Mouse (Mus musculus) ES-E14 (cell line): Measurements from ENCODE around the gene Irak2. TPM values are rescaled to one million over a fixed set of nuclear protein-coding genes. Genes with fewer than 3 reads are reported as not detected.
A peak's percentile ranks its signal among the peaks of the same experiment; 100 is the strongest.
"Not testable (repeated sequence)": the region's sequence is repeated elsewhere in the genome, so short reads cannot be mapped to it uniquely, and the experiment has no call there.

Experiments
- DNase-seq: peaks from one replicate; pipeline ENCODE4 v3.0.0-alpha.2; 2013; ENCODE audit warnings: low read depth, low spot score
- H3K27ac ChIP-seq: 2 replicates; pipeline ENCODE4 v1.5.1; 2012; ENCODE audit warnings: low read depth, mild to moderate bottlenecking, low read length, moderate library complexity, mixed read lengths; ENCODE audit not compliant: poor library complexity, insufficient read depth, severe bottlenecking
- H3K36me3 ChIP-seq: 2 replicates; pipeline ENCODE4 v1.6.1; 2012; ENCODE audit warnings: mild to moderate bottlenecking, low read length, moderate library complexity, mixed read lengths; ENCODE audit not compliant: control insufficient read depth, poor library complexity, insufficient read depth, severe bottlenecking
- H3K4me1 ChIP-seq, 2 experiments: fragments of 150-350 bp in 1 of 2; sonication (generic) in 1 of 2; 2 replicates each; pipeline ENCODE4 v1.6.1; 2012; ENCODE audit warnings: low read length in 2 of 2, mild to moderate bottlenecking in 1 of 2, mixed read lengths in 1 of 2; ENCODE audit not compliant: control insufficient read depth in 2 of 2, insufficient read depth in 2 of 2, poor library complexity in 1 of 2
- H3K4me3 ChIP-seq, 2 experiments: fragments of 150-350 bp in 1 of 2; sonication (generic) in 1 of 2; 2 replicates each; pipeline ENCODE4 v1.5.1; 2012; ENCODE audit warnings: low read length in 2 of 2, low read depth in 1 of 2, mild to moderate bottlenecking in 1 of 2, mixed read lengths in 1 of 2; ENCODE audit not compliant: insufficient read depth in 1 of 2, poor library complexity in 1 of 2, severe bottlenecking in 1 of 2
- H3K9ac ChIP-seq: 2 replicates; pipeline ENCODE4 v1.6.1; 2012; ENCODE audit warnings: low read depth, mild to moderate bottlenecking, low read length, mixed read lengths; ENCODE audit not compliant: poor library complexity, insufficient read depth, severe bottlenecking
- H3K9me3 ChIP-seq: fragments of 150-350 bp; sonication (generic); 2 replicates; pipeline ENCODE4 v1.6.1; 2012; ENCODE audit warnings: low read depth, mild to moderate bottlenecking, low read length; ENCODE audit not compliant: control insufficient read depth, insufficient read depth
- CHD2 ChIP-seq: IDR thresholded peaks from 2 replicates; pipeline ENCODE4 v1.6.1; 2014; ENCODE audit warnings: mild to moderate bottlenecking, low read depth, low read length, inconsistent platforms
- HCFC1 ChIP-seq: IDR thresholded peaks from 2 replicates; pipeline ENCODE4 v1.6.1; 2012; ENCODE audit warnings: low read length, inconsistent platforms, borderline replicate concordance; ENCODE audit not compliant: insufficient read depth
- MAFK ChIP-seq: IDR thresholded peaks from 2 replicates; pipeline ENCODE4 v1.6.1; 2014; ENCODE audit warnings: mild to moderate bottlenecking, low read depth, low read length, inconsistent platforms; ENCODE audit not compliant: insufficient read depth
- ZC3H11A ChIP-seq: IDR thresholded peaks from 2 replicates; pipeline ENCODE4 v1.6.1; 2012; ENCODE audit warnings: low read depth, mild to moderate bottlenecking, inconsistent platforms, low read length, borderline replicate concordance
- ZNF384 ChIP-seq: IDR thresholded peaks from 2 replicates; pipeline ENCODE4 v1.6.1; 2012; ENCODE audit warnings: low read depth, low read length, inconsistent platforms
- in situ Hi-C, 2 experiments: fragments of 600-800 bp; cut with MboI; formaldehyde crosslinking; loops; one replicate each; pipeline ENCODE4 v1.15.1; 2025; ENCODE audit warnings: low sequenced_read_pairs in 2 of 2, inconsistent platforms in 1 of 2; ENCODE audit not compliant: unreplicated experiment in 2 of 2
- total RNA-seq: library from RNA; depleted of rRNA; stranded (reverse); fragments of 300-350 nt; gene quantifications from 2 replicates; pipeline ENCODE4 v1.2.3, GENCODE M21; 2012

Irak2 gene
- total RNA-seq, 1 experiment = 22.0 TPM

- H3K4me3 ChIP-seq = peak overlapping the region; percentile 97 to 98
- DNase-seq = no peak
These were observed 59.2 kb downstream of the Irak2 start for GRCm38 (mm10) chr6:113697222-113698205.

GRCm38 (mm10) chr6:113712718-113713117 lies 74.5 kb downstream of the Irak2 start:
- Histone ChIP-seq H3K27ac (no peak overlapping the region), H3K9ac (no peak overlapping the region), H3K36me3 (peaks cover 82% of the 10 kb centered on the region), H3K9me3 (no peaks in the 10 kb centered on the region), H3K4me3 (no peak overlapping the region), H3K4me1 (0 out of 4 replicates have a peak, but pooled peaks cover 0 to 2% of the 10 kb centered on the region in 2 experiments)
- no peak for DNase-seq
- in situ Hi-C loops = no loop called here
- TF ChIP-seq ZNF384 (no peak), ZC3H11A (no peak), HCFC1 (no peak), CHD2 (no peak), MAFK (no peak)

More at GRCm38 (mm10) chr6:113697222-113698205, 59.2 kb downstream of the Irak2 start:
- Histone ChIP-seq H3K4me1 (peaks cover 4 to 5% of the 10 kb centered on the region in 2 experiments; a peak in 2 of 4 replicates), H3K36me3 (peaks cover 21% of the 10 kb centered on the region), H3K27ac (peak overlapping the region; percentile 38), H3K9me3 (no peaks in the 10 kb centered on the region), H3K9ac (peak overlapping the region; percentile 93)
- TF ChIP-seq ZNF384 (no peak), HCFC1 (no peak; the same call in 1 of the 2 replicates), MAFK (no peak), CHD2 (no peak), ZC3H11A (no peak)
- in situ Hi-C loops = no loop called here

GRCm38 (mm10) chr6:113713389-113713788 lies 75.1 kb downstream of the Irak2 start:
- H3K4me3 ChIP-seq, H3K9ac ChIP-seq, in situ Hi-C loops, H3K4me1 ChIP-seq, H3K27ac ChIP-seq, DNase-seq, H3K9me3 ChIP-seq: not testable (repeated sequence)
- H3K36me3 ChIP-seq = peaks cover 78% of the 10 kb centered on the region

- Histone ChIP-seq H3K27ac (no peak overlapping the region), H3K4me1 (0 out of 4 replicates have a peak, but pooled peaks cover 0 to 2% of the 10 kb centered on the region in 2 experiments), H3K4me3 (no peak overlapping the region), H3K9me3 (no peaks in the 10 kb centered on the region), H3K36me3 (peaks cover 77% of the 10 kb centered on the region), H3K9ac (no peak overlapping the region)
- TF ChIP-seq MAFK (no peak), HCFC1 (no peak), ZC3H11A (no peak), CHD2 (no peak), ZNF384 (no peak)
- DNase-seq = no peak
- in situ Hi-C loops = no loop called here
These were observed 76.0 kb downstream of the Irak2 start for GRCm38 (mm10) chr6:113714276-113714675.
